Mouse (Mus musculus): ENCODE measurements around the gene Wnt3. TPM values are rescaled to one million over a fixed set of nuclear protein-coding genes. Genes with fewer than 3 reads are reported as not detected.
"Not testable (repeated sequence)": the region's sequence is repeated elsewhere in the genome, so short reads cannot be mapped to it uniquely, and the experiment has no call there.

The Wnt3 gene
- polyA plus RNA-seq, 1 experiment from 2014 or later = not detected

DNA sequence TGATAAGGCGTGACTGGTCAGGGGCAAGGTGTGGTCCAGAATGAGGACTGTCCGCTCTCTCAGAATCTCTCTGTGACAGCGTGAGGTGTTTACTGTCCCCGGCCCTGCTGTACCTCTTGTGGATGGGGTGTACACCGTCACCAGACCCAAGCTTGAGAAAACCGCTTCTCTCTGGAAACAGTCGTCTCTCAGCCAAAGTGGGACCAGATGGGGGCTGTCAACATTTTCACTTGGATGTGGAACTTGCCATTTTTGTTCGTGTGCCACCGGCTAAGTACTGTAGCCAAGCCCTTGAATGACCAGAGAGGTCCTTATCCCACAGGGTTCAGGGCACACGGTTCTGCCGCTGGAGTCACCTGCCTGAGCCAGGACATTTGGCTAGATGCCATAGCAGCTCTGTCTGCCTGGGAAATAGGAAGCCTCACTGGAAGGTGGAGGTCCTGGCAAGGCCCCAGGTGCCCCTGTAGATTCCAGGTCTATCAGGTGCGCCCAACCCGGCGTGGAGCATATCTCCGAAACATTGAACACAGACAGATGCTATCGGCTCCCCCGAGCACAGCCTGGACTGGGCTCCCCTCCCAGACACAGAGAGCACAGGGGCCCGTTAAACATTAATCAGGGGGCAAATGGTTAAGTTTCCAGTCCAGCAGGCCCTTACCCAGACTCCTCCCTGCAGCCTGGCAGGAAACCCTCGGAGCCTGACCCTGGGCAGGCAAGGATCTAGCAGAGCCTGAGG, 38.7 kb upstream of the Wnt3 start:
- no peaks in the 10 kb centered on the region for H3K27me3 ChIP-seq (ENCODE audit: control insufficient read depth, insufficient read depth, low read length)
- no peak for ATAC-seq (replicated peaks; ENCODE audit: extremely low read depth, insufficient read depth, low FRiP score)
- H3K4me1 ChIP-seq (ENCODE audit: control insufficient read depth, insufficient read depth, low read length) = peaks cover 4% of the 10 kb centered on the region; the same call in 1 of the 2 replicates
- no peak overlapping the region for H3K4me3 ChIP-seq (ENCODE audit: low read length)
- H3K4me2 ChIP-seq (ENCODE audit: low read depth, low read length) = no peak overlapping the region
- no peak overlapping the region for H3K27ac ChIP-seq (ENCODE audit: low read length)
- H3K9ac ChIP-seq (ENCODE audit: low read length) = no peak overlapping the region
- WGBS = 63% methylated on average over 19 of the region's 19 CpGs
- no peaks in the 10 kb centered on the region for H3K9me3 ChIP-seq (replicated peaks; ENCODE audit: control insufficient read depth, low read length)
- H3K36me3 ChIP-seq (ENCODE audit: control insufficient read depth, insufficient read depth) = no peaks in the 10 kb centered on the region

DNA sequence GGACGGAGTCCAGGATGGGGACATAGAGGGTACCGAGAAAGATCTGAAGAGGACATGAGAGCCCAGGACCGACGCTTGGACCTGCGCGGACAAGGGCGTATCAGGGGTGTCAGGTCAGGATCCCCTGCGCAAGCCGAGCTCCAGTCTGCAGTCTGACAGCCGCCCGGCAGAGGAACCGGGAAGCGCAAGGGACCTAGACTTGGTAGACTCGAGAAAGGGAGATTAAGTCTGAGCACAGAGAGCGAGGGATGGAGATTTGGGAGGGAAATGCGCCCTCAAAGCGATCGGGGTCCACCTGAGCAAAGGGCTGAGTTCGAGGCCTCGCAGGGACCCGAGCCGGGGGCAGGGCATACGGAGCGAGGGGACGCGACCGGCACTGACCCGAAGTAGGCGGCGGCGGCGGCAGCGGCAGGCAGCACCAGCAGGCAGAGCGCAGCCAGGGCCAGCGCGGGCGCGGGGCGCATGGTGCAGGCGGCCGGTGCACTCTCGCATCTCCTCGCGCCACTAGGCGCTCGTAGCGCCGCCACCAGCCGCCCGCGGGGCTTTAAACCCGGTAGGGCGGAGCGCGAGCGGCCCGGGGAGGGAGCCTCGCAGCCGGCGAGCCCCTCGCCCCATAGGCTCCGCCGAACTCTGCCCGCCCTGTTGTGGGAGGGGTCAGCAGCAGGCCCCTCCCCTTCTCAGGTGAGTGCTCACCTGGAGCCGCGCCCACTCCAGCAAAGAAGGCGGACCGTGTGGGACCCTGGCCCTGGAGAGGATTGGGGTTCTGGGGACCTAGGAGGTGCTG, 24.5 kb upstream of the Wnt3 start, which contains the start of gene Wnt9b:
TSS of gene Wnt9b (minus strand) at position 516 of the 784 bp plus-strand sequence.
- Histone ChIP-seq H3K27me3 (ENCODE audit: control insufficient read depth, insufficient read depth, low read length) (peaks cover 69% of the 10 kb centered on the region), H3K27ac (ENCODE audit: low read length) (no peak within 1 kb of the TSS), H3K4me1 (ENCODE audit: control insufficient read depth, insufficient read depth, low read length) (peaks cover 12% of the 10 kb centered on the region), H3K4me2 (ENCODE audit: low read depth, low read length) (peak within 1 kb of the TSS; percentile 78), H3K9ac (ENCODE audit: low read length) (peak within 1 kb of the TSS; percentile 43), H3K9me3 (replicated peaks; ENCODE audit: control insufficient read depth, low read length) (no peaks in the 10 kb centered on the region; the same call in 1 of the 2 replicates), H3K4me3 (ENCODE audit: low read length) (peak within 1 kb of the TSS; percentile 52), H3K36me3 (ENCODE audit: control insufficient read depth, insufficient read depth) (no peaks in the 10 kb centered on the region)
- 0 out of 2 replicates have a peak, but pooled peaks have one; percentile 10 for ATAC-seq (replicated peaks; ENCODE audit: extremely low read depth, insufficient read depth, low FRiP score)
- WGBS = under 1% methylated on average over 57 of the region's 68 CpGs

DNA sequence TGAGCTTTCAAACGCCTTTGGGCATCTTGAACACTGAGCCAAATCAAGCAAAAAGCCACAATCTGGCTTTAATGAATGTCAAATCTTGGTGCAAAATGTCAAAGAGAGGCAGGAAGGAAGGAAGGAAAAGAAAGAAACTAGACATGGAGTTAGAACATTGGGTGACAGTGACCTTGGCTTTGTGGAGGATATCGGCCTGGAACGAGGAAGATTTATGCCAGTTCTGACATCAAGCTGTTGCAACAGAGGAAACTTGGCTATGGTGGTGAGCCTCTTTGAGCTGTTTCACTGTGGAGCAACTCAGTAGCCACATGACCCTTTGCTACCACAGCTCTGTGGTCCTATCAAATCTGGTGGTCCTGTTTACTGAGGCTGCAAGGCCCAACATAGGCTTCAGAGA, 23.3 kb upstream of the Wnt3 start:
- no peaks in the 10 kb centered on the region for H3K36me3 ChIP-seq (ENCODE audit: control insufficient read depth, insufficient read depth)
- no peak overlapping the region for H3K27ac ChIP-seq (ENCODE audit: low read length)
- H3K4me3 ChIP-seq (ENCODE audit: low read length) = no peak overlapping the region
- no peak overlapping the region for H3K9ac ChIP-seq (ENCODE audit: low read length)
- H3K9me3 ChIP-seq (replicated peaks; ENCODE audit: control insufficient read depth, low read length) = no peaks in the 10 kb centered on the region
- H3K4me1 ChIP-seq (ENCODE audit: control insufficient read depth, insufficient read depth, low read length) = peaks cover 12% of the 10 kb centered on the region
- 60% methylated on average over 3 of the region's 3 CpGs for WGBS
- no peak overlapping the region for H3K4me2 ChIP-seq (ENCODE audit: low read depth, low read length)
- peaks cover 66% of the 10 kb centered on the region for H3K27me3 ChIP-seq (ENCODE audit: control insufficient read depth, insufficient read depth, low read length)
- ATAC-seq (replicated peaks; ENCODE audit: extremely low read depth, insufficient read depth, low FRiP score) = no peak

DNA sequence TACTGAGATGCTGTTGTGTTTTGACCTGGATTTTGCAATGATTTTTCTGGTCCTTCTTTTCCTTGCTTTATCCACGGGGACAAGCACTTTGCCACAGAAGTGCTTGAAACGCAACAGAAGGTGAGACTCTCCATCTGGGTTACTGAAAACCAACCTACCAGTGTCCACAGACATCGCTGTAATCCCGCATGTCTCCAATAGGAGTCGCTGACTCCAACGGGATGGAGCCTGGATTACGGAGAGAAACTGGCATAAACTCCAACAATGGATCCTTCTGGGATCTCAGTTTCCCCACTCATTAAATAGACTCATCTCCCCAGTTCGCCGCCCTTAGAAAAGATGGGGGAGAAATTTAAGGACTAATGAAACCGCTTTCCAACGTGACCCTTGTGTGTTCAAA, 15.9 kb upstream of the Wnt3 start:
- Histone ChIP-seq H3K27ac (ENCODE audit: low read length) (no peak overlapping the region), H3K4me1 (ENCODE audit: control insufficient read depth, insufficient read depth, low read length) (no peaks in the 10 kb centered on the region), H3K36me3 (ENCODE audit: control insufficient read depth, insufficient read depth) (no peaks in the 10 kb centered on the region), H3K27me3 (ENCODE audit: control insufficient read depth, insufficient read depth, low read length) (peaks cover 3% of the 10 kb centered on the region; the same call in 1 of the 2 replicates), H3K9me3 (replicated peaks; ENCODE audit: control insufficient read depth, low read length) (no peaks in the 10 kb centered on the region), H3K4me2 (ENCODE audit: low read depth, low read length) (no peak overlapping the region), H3K9ac (ENCODE audit: low read length) (no peak overlapping the region), H3K4me3 (ENCODE audit: low read length) (no peak overlapping the region)
- WGBS = 44% methylated on average over 11 of the region's 11 CpGs
- no peak for ATAC-seq (replicated peaks; ENCODE audit: extremely low read depth, insufficient read depth, low FRiP score)

DNA sequence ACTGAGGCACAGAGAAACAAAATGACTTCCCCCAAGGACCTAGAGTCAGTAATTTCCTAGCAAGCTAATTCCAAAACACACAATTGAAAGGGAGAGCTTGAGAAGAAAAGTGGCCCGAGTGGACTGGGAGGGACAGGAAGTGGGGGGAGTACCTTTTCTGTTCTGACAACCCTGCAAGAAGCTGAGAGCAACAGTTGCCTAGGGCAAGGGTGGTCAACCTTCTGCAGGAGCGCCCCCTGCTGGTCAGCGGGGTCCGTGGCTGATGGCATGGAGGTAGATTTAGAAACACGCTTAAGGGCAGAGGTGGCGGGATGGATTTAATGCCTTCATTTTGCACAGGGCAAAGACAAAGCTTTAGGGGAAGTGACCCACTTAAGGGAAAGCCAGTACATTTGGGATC, 15.2 kb upstream of the Wnt3 start:
- 10% methylated on average over 6 of the region's 6 CpGs for WGBS
- Histone ChIP-seq H3K27me3 (ENCODE audit: control insufficient read depth, insufficient read depth, low read length) (peaks cover 3% of the 10 kb centered on the region; the same call in 1 of the 2 replicates), H3K4me3 (ENCODE audit: low read length) (no peak overlapping the region), H3K4me2 (ENCODE audit: low read depth, low read length) (no peak overlapping the region), H3K9ac (ENCODE audit: low read length) (no peak overlapping the region), H3K9me3 (replicated peaks; ENCODE audit: control insufficient read depth, low read length) (no peaks in the 10 kb centered on the region), H3K36me3 (ENCODE audit: control insufficient read depth, insufficient read depth) (no peaks in the 10 kb centered on the region), H3K27ac (ENCODE audit: low read length) (no peak overlapping the region), H3K4me1 (ENCODE audit: control insufficient read depth, insufficient read depth, low read length) (no peaks in the 10 kb centered on the region)
- no peak for ATAC-seq (replicated peaks; ENCODE audit: extremely low read depth, insufficient read depth, low FRiP score)

DNA sequence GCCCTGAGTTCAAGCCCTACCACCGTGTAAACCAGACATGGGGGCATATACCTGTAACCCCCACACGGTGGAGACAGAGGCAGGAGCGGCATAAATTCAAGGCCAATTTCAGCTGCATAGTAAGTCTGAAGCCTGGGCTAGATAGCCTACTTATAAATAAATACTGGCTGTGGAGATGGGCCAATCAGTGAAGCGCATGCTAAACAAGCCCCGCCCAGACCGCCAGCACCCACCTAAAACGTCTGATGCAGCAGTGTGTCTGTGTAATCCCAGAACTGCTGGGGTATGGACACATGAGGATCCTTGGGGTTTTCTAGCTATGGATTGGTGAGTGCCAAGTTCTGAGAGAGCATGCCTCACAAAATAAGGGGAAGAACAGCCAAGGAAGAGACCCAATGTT, 13.8 kb upstream of the Wnt3 start:
- Histone ChIP-seq H3K4me3 (ENCODE audit: low read length) (no peak overlapping the region), H3K4me2 (ENCODE audit: low read depth, low read length) (no peak overlapping the region), H3K9ac (ENCODE audit: low read length) (no peak overlapping the region), H3K27me3 (ENCODE audit: control insufficient read depth, insufficient read depth, low read length) (no peaks in the 10 kb centered on the region; the same call in 1 of the 2 replicates), H3K4me1 (ENCODE audit: control insufficient read depth, insufficient read depth, low read length) (no peaks in the 10 kb centered on the region), H3K9me3 (replicated peaks; ENCODE audit: control insufficient read depth, low read length) (no peaks in the 10 kb centered on the region), H3K36me3 (ENCODE audit: control insufficient read depth, insufficient read depth) (no peaks in the 10 kb centered on the region), H3K27ac (ENCODE audit: low read length) (no peak overlapping the region)
- ATAC-seq (replicated peaks; ENCODE audit: extremely low read depth, insufficient read depth, low FRiP score) = no peak
- WGBS = 54% methylated on average over 7 of the region's 7 CpGs

DNA sequence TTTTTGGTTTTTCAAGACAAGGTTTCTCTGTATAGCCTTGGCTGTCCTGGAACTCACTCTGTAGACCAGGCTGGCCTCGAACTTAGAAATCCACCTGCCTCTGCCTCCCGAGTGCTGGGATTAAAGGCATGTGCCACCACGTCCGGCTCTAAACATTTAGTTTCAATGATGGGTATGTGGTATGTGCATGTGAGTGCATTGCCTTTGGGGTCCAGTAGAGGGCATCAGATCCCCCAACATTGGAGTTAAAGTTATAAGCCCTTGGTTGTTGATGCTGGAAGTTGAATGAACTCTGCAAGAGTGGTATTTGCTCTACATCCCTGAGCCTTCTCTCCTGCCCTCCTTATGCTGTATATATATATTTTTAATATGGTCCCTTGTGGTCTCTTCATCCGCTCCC, 13.1 kb upstream of the Wnt3 start:
- H3K9me3 ChIP-seq (replicated peaks; ENCODE audit: control insufficient read depth, low read length); H3K27me3 ChIP-seq (ENCODE audit: control insufficient read depth, insufficient read depth, low read length); H3K4me2 ChIP-seq (ENCODE audit: low read depth, low read length); H3K4me3 ChIP-seq (ENCODE audit: low read length); H3K36me3 ChIP-seq (ENCODE audit: control insufficient read depth, insufficient read depth); H3K4me1 ChIP-seq (ENCODE audit: control insufficient read depth, insufficient read depth, low read length); ATAC-seq (replicated peaks; ENCODE audit: extremely low read depth, insufficient read depth, low FRiP score); H3K9ac ChIP-seq (ENCODE audit: low read length); H3K27ac ChIP-seq (ENCODE audit: low read length): not testable (repeated sequence)
- 84% methylated on average over 5 of the region's 5 CpGs for WGBS

DNA sequence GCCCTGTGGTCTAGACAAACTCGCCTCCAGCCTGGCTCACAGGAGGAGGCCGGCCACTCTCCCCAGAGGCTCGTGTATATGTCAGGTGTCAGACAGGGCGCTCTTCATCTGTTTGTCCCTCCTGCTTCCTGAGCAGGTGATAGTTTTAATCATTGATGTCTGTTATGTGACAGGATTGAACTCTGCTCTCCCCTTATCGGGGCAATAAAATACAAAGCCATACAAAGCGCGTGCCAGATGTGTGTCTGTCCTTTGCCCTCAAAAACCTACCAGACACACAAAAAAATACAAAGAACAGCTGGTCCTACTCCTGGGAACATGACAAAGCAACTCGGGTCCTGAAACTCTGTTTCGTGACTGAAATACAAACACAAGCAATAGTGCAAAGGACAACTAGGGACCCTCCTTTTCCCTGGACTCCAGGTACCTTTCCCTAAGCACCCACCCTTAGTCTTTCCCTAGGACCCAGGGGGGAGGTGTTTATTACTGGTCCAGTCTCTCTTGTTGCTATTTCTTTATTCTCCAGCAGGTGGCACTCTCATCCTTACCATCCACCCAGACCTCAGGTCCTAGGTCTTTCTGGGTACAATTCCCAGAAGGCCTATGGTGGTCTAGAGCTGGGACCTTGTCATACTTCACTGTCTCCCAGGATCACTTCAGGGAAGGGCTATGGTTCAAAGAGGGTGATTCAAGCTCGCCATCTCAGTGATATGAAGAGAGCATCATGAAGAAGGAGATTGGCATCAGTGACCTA, 10.4 kb upstream of the Wnt3 start:
- Histone ChIP-seq H3K4me1 (ENCODE audit: control insufficient read depth, insufficient read depth, low read length) (no peaks in the 10 kb centered on the region), H3K27ac (ENCODE audit: low read length) (no peak overlapping the region), H3K9ac (ENCODE audit: low read length) (no peak overlapping the region), H3K36me3 (ENCODE audit: control insufficient read depth, insufficient read depth) (no peaks in the 10 kb centered on the region), H3K27me3 (ENCODE audit: control insufficient read depth, insufficient read depth, low read length) (peaks cover 3% of the 10 kb centered on the region), H3K9me3 (replicated peaks; ENCODE audit: control insufficient read depth, low read length) (no peaks in the 10 kb centered on the region), H3K4me2 (ENCODE audit: low read depth, low read length) (no peak overlapping the region), H3K4me3 (ENCODE audit: low read length) (no peak overlapping the region)
- 19% methylated on average over 10 of the region's 10 CpGs for WGBS
- ATAC-seq (replicated peaks; ENCODE audit: extremely low read depth, insufficient read depth, low FRiP score) = no peak
